Mouse (Mus musculus) erythroblast, embryonic 14.5 days (primary cell): ENCODE results near the gene BC061212. TPM values are rescaled to one million over a fixed set of nuclear protein-coding genes. Genes with fewer than 3 reads are reported as not detected.
"Not testable (repeated sequence)": the region's sequence is repeated elsewhere in the genome, so short reads cannot be mapped to it uniquely, and the experiment has no call there.

ENCODE experiments used
- H3K27me3 ChIP-seq: 2 replicates; pipeline ENCODE4 v1.6.1; 2012; ENCODE audit warnings: inconsistent platforms; ENCODE audit not compliant: control insufficient read depth
- H3K36me3 ChIP-seq: 2 replicates; pipeline ENCODE4 v1.6.1; 2012; ENCODE audit warnings: mild to moderate bottlenecking, inconsistent platforms; ENCODE audit not compliant: control insufficient read depth
- H3K4me1 ChIP-seq: 2 replicates; pipeline ENCODE4 v1.6.1; 2012; ENCODE audit warnings: inconsistent platforms; ENCODE audit not compliant: control insufficient read depth
- H3K4me3 ChIP-seq: replicated peaks from 2 replicates; pipeline ENCODE3; 2012; ENCODE audit warnings: moderate library complexity, mild to moderate bottlenecking, inconsistent platforms
- H3K9me3 ChIP-seq: 2 replicates; pipeline ENCODE4 v1.6.1; 2012; ENCODE audit warnings: low read length, inconsistent platforms, mixed read lengths; ENCODE audit not compliant: control insufficient read depth
- polyA plus RNA-seq: library from polyadenylated mRNA; stranded (reverse); fragments of >175 nt; gene quantifications from 2 replicates; pipeline ENCODE4 v1.2.3, GENCODE M21; 2012

Gene BC061212
- polyA plus RNA-seq = not detected in 2 replicates

DNA sequence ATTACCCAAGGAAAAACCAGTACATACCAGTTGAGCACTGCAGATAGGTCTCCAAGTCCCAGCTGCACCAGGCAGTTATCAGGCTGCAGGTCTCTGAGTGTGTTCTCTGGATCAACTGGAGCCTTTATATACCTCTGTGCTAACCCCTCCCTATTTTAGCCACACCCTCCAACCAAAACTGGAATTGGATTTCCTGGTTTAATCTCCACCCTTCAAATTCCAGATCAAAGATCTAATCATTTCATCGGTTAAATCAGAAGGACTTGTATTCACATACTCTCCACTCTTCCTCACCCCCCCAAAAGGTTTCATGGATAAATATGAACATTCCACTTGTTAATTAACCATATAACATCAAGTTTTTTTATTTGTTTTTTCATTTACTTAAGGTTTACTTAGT is at the start of gene BC061212:
Gene BC061212 (minus strand): TSS at position 101 of the 400 bp plus-strand sequence.
- not testable (repeated sequence) for H3K36me3 ChIP-seq, H3K4me1 ChIP-seq, H3K4me3 ChIP-seq, H3K9me3 ChIP-seq, H3K27me3 ChIP-seq

DNA sequence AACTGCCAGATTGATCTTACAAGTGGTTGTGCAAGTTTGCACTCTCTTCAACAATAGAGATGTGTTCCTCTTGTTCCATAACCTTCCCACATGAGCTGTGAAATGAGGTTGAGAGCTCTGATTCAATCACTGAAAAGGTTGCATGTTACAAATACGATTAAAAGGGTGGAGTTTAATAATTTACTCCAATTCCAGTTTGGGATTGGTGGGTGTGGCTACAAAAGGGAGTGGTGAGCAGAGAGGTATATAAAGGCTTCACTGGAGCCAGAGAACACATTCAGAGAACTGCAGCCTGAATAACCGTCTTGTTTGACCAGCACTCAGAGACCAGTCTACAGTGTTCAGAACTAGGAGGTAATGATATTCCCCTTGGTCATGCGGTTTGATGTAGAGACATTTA is 5.7 kb upstream of the BC061212 start, which contains the start of gene Gm6351:
Gene Gm6351 (plus strand): TSS at position 301 of the 400 bp plus-strand sequence.
- not testable (repeated sequence) for H3K36me3 ChIP-seq, H3K4me3 ChIP-seq, H3K9me3 ChIP-seq, H3K4me1 ChIP-seq, H3K27me3 ChIP-seq

Other genes starting within 250 kb of the BC061212 start
- not detected in 2 replicates for gene Gm7792, start 226.8 kb downstream of the BC061212 start, polyA plus RNA-seq
- not detected in 2 replicates for gene Gm16429, start 141.5 kb downstream of the BC061212 start, polyA plus RNA-seq
- not detected in 2 replicates for gene Gm6351, start 5.8 kb upstream of the BC061212 start, polyA plus RNA-seq
- not detected in 2 replicates for gene Gm3106, start 147.5 kb upstream of the BC061212 start, polyA plus RNA-seq
- not detected in 2 replicates for gene A430089I19Rik, start 236.3 kb upstream of the BC061212 start, polyA plus RNA-seq
- gene Gm6502, start 243.9 kb upstream of the BC061212 start, polyA plus RNA-seq = not detected in 2 replicates